Mouse (Mus musculus) lung, postnatal 14 days (tissue): ENCODE results near the gene Chd3.
"Not testable (repeated sequence)": the region's sequence is repeated elsewhere in the genome, so short reads cannot be mapped to it uniquely, and the experiment has no call there.

ENCODE experiments used
- DNase-seq: peaks from one replicate; pipeline ENCODE4 v3.0.0; 2021

The Chd3 gene

GRCm38 (mm10) chr11:69406282-69406681 lies 37.1 kb upstream of the Chd3 start:
- DNase-seq: no peak

- no peak for DNase-seq
Measured at GRCm38 (mm10) chr11:69405397-69406200, 36.4 kb upstream of the Chd3 start.

GRCm38 (mm10) chr11:69404595-69405396 lies 35.6 kb upstream of the Chd3 start:
- DNase-seq: no peak

- no peak for DNase-seq
Measured at GRCm38 (mm10) chr11:69403691-69404594, 34.7 kb upstream of the Chd3 start.

GRCm38 (mm10) chr11:69401987-69402386 lies 32.8 kb upstream of the Chd3 start:
- no peak for DNase-seq

- peak; percentile 90 for DNase-seq
Measured at GRCm38 (mm10) chr11:69401210-69401637, 32.0 kb upstream of the Chd3 start.

- no peak for DNase-seq
Measured at GRCm38 (mm10) chr11:69400083-69400850, 31.1 kb upstream of the Chd3 start.

GRCm38 (mm10) chr11:69399201-69400082 lies 30.2 kb upstream of the Chd3 start:
- no peak for DNase-seq

GRCm38 (mm10) chr11:69398486-69399200 lies 29.4 kb upstream of the Chd3 start:
- no peak for DNase-seq

- peak; percentile 46 for DNase-seq
Measured at GRCm38 (mm10) chr11:69398059-69398458, 28.9 kb upstream of the Chd3 start, which contains the start of gene Tmem88. Gene Tmem88 (minus strand): TSS chr11:69398234.

GRCm38 (mm10) chr11:69397581-69398057 lies 28.4 kb upstream of the Chd3 start:
- no peak for DNase-seq

GRCm38 (mm10) chr11:69396772-69397171 lies 27.6 kb upstream of the Chd3 start:
- peak; percentile 56 for DNase-seq

- DNase-seq: peak; percentile 96
Measured at GRCm38 (mm10) chr11:69395634-69396373, 26.6 kb upstream of the Chd3 start.

GRCm38 (mm10) chr11:69395235-69395633 lies 26.0 kb upstream of the Chd3 start, which contains the start of the genes Naa38 and Cyb5d1:
Gene Naa38 (plus strand): TSS chr11:69395487.
Gene Cyb5d1 (minus strand): TSS chr11:69395631.
- DNase-seq: peak; percentile 90

- not testable (repeated sequence) for DNase-seq
Measured at GRCm38 (mm10) chr11:69394591-69395167, 25.5 kb upstream of the Chd3 start.

- DNase-seq: peak; percentile 82
Measured at GRCm38 (mm10) chr11:69390400-69391034, 21.3 kb upstream of the Chd3 start.

- peak; percentile 55 for DNase-seq
Measured at GRCm38 (mm10) chr11:69389531-69390399, 20.6 kb upstream of the Chd3 start.
